Mouse (Mus musculus): ENCODE results near the gene Lrrn2. TPM values are rescaled to one million over a fixed set of nuclear protein-coding genes. Genes with fewer than 3 reads are reported as not detected.

The Lrrn2 gene
- total RNA-seq (2012; rRNA removed), result not detected in 2 replicates
- not detected for polyA plus RNA-seq (2012; ENCODE audit: insufficient read depth in 1 of 2, insufficient read length in 2 of 2, low read depth in 1 of 2, low replicate concordance in 2 of 2, missing spikeins in 1 of 2)

GRCm38 (mm10) chr1:132880161-132881005 is at the start of gene Lrrn2:
Gene Lrrn2 (plus strand): TSS chr1:132880273.
- Histone ChIP-seq H3K4me3 (ENCODE audit: control insufficient read depth in 1 of 2, insufficient read depth in 1 of 2, low read depth in 2 of 2, low read length in 2 of 2) (no peak within 1 kb of the TSS), H3K27ac (ENCODE audit: control insufficient read depth, low read depth, low read length) (no peak within 1 kb of the TSS), H3K27me3 (ENCODE audit: control insufficient read depth in 1 of 2, insufficient read depth in 2 of 2, low read length in 2 of 2) (peaks cover 5 to 11% of the 10 kb centered on the region in 2 experiments), H3K79me2 (ENCODE audit: control insufficient read depth, insufficient read depth, low read length, poor library complexity) (no peaks in the 10 kb centered on the region), H3K36me3 (ENCODE audit: control insufficient read depth in 1 of 2, insufficient read depth in 2 of 2, low read length in 2 of 2) (no peaks in the 10 kb centered on the region), H3K9ac (ENCODE audit: control insufficient read depth, low read depth, low read length, poor library complexity, severe bottlenecking) (no peak within 1 kb of the TSS), H3K4me1 (ENCODE audit: control insufficient read depth in 1 of 2, insufficient read depth in 2 of 2, low read length in 2 of 2) (no peaks in the 10 kb centered on the region), H3K9me3 (replicated peaks; ENCODE audit: insufficient read depth, low read length) (no peaks in the 10 kb centered on the region)
- DNase-seq (ENCODE audit: low read depth, low spot score), result no peak
- TF ChIP-seq SIN3A (IDR thresholded peaks at IDR 0.05; ENCODE audit: low read length) (no peak), USF1 (IDR thresholded peaks at IDR 0.05; ENCODE audit: low read depth, low read length) (no peak), CTCF (IDR thresholded peaks at IDR 0.05 in 2 of 3, conservative IDR thresholded peaks at IDR 0.05 in 1 of 3; ENCODE audit: control insufficient read depth in 1 of 3, insufficient read depth in 1 of 3, low read depth in 2 of 3, low read length in 3 of 3, poor library complexity in 1 of 3, severe bottlenecking in 1 of 3) (no peak), MAFK (IDR thresholded peaks at IDR 0.05; ENCODE audit: borderline replicate concordance, low read depth, low read length) (no peak), POLR2A (IDR thresholded peaks at IDR 0.05; ENCODE audit: control insufficient read depth in 1 of 2, insufficient read depth in 1 of 2, low read depth in 1 of 2, low read length in 2 of 2, poor library complexity in 1 of 2) (no peak), MXI1 (IDR thresholded peaks at IDR 0.05; ENCODE audit: low read depth, low read length) (no peak), MAX (IDR thresholded peaks at IDR 0.05; ENCODE audit: low read length) (no peak), MEF2A (IDR thresholded peaks at IDR 0.05; ENCODE audit: extremely low read depth, insufficient replicate concordance, low read depth, low read length, poor library complexity, severe bottlenecking) (no peak), MAZ (IDR thresholded peaks at IDR 0.05; ENCODE audit: low read depth, low read length) (no peak), JUND (IDR thresholded peaks at IDR 0.05; ENCODE audit: low read depth, low read length) (no peak), ELF1 (IDR thresholded peaks at IDR 0.05; ENCODE audit: low read depth, low read length) (no peak), POLR2AphosphoS2 (IDR thresholded peaks at IDR 0.05; ENCODE audit: low read length) (no peak), TAL1 (IDR thresholded peaks at IDR 0.05; ENCODE audit: low read length) (no peak), TCF12 (IDR thresholded peaks at IDR 0.05; ENCODE audit: low read depth, low read length) (no peak), ETS1 (IDR thresholded peaks at IDR 0.05; ENCODE audit: low read depth, low read length) (no peak), E2F4 (IDR thresholded peaks at IDR 0.05; ENCODE audit: borderline replicate concordance, low read depth, low read length) (no peak)

DNA sequence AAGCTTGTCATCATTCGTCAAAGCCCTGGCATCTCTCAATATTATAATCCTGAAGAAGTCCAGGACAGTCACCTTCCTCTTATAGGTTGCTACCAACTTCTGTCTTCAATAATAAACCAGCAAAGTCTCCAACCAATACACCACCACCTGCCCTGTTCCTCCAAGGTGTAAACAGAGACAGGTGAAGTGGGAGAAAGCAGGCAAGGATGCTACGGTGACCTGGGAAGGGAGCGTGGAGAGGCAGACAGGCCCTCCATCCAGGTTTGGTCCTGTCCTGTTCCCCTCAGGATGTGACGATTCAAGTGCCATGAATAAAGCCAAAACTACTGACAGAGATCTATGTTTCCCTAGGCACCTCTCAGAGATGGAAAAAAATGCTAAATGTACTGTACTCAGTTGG is 48.1 kb upstream of the Lrrn2 start:
- Histone ChIP-seq H3K9ac (ENCODE audit: control insufficient read depth, low read depth, low read length, poor library complexity, severe bottlenecking) (no peak overlapping the region), H3K9me3 (replicated peaks; ENCODE audit: insufficient read depth, low read length) (no peaks in the 10 kb centered on the region), H3K36me3 (ENCODE audit: control insufficient read depth in 1 of 2, insufficient read depth in 2 of 2, low read length in 2 of 2) (no peaks in the 10 kb centered on the region), H3K79me2 (ENCODE audit: control insufficient read depth, insufficient read depth, low read length, poor library complexity) (no peaks in the 10 kb centered on the region), H3K4me1 (ENCODE audit: control insufficient read depth in 1 of 2, insufficient read depth in 2 of 2, low read length in 2 of 2) (no peaks in the 10 kb centered on the region), H3K27me3 (ENCODE audit: control insufficient read depth in 1 of 2, insufficient read depth in 2 of 2, low read length in 2 of 2) (peaks cover 0 to 4% of the 10 kb centered on the region in 2 experiments), H3K4me3 (ENCODE audit: control insufficient read depth in 1 of 2, insufficient read depth in 1 of 2, low read depth in 2 of 2, low read length in 2 of 2) (no peak overlapping the region), H3K27ac (ENCODE audit: control insufficient read depth, low read depth, low read length) (no peak overlapping the region)
- TF ChIP-seq ZMIZ1 (IDR thresholded peaks at IDR 0.05; ENCODE audit: low read depth, low read length) (no peak), MYB (IDR thresholded peaks at IDR 0.05; ENCODE audit: low read depth, low read length) (no peak), RCOR1 (IDR thresholded peaks at IDR 0.05; ENCODE audit: low read depth, low read length) (no peak), MEF2A (IDR thresholded peaks at IDR 0.05; ENCODE audit: extremely low read depth, insufficient replicate concordance, low read depth, low read length, poor library complexity, severe bottlenecking) (no peak), GABPA (IDR thresholded peaks at IDR 0.05; ENCODE audit: low read depth, low read length) (no peak), ELF1 (IDR thresholded peaks at IDR 0.05; ENCODE audit: low read depth, low read length) (no peak)
- no peak for DNase-seq (ENCODE audit: low read depth, low spot score)
